Mouse (Mus musculus) stomach, postnatal 0 days (tissue): Measurements from ENCODE around the gene Grin2c.

ENCODE experiments used
- CTCF ChIP-seq: IDR thresholded peaks from 2 replicates; pipeline ENCODE4 v1.5.1; 2016; ENCODE audit warnings: antibody characterized with exemption, low read depth, mild to moderate bottlenecking, moderate library complexity
- EP300 ChIP-seq: optimal IDR thresholded peaks from 2 replicates; pipeline ENCODE3; 2016; ENCODE audit warnings: antibody characterized with exemption

GRCm38 (mm10) chr11:115200520-115200919, 66.5 kb downstream of the Grin2c start:
- no peak for TF ChIP-seq CTCF
- TF ChIP-seq EP300 = no peak
